Mouse (Mus musculus) adrenal gland, adult (tissue): ENCODE data around the gene Pctp.

Source experiments
- DNase-seq, 2 experiments: peaks; one replicate each; pipeline ENCODE4 v3.0.0; 2022 to 2023; ENCODE audit warnings: low spot score in 1 of 2; ENCODE audit not compliant: inconsistent age in 2 of 2

Gene Pctp

GRCm38 (mm10) chr11:89978353-89978831 lies 24.3 kb downstream of the Pctp start:
- peak; percentile 34 to 69 for DNase-seq

- DNase-seq, result no peak
Observed at GRCm38 (mm10) chr11:89977746-89978352, 24.8 kb downstream of the Pctp start.

GRCm38 (mm10) chr11:89976361-89976760 lies 26.3 kb downstream of the Pctp start:
- no peak for DNase-seq

- DNase-seq, result no peak
Observed at GRCm38 (mm10) chr11:89971296-89971695, 31.4 kb downstream of the Pctp start.

GRCm38 (mm10) chr11:89970726-89971125 lies 32.0 kb downstream of the Pctp start:
- no peak for DNase-seq

- DNase-seq, result no peak
Observed at GRCm38 (mm10) chr11:89969131-89969530, 33.6 kb downstream of the Pctp start.

GRCm38 (mm10) chr11:89950691-89951270 lies 51.9 kb downstream of the Pctp start:
- DNase-seq, result no peak

- no peak for DNase-seq
Observed at GRCm38 (mm10) chr11:89947806-89948205, 54.9 kb downstream of the Pctp start.

- no peak for DNase-seq
Observed at GRCm38 (mm10) chr11:89945159-89945558, 57.5 kb downstream of the Pctp start.

GRCm38 (mm10) chr11:89937241-89937640 lies 65.5 kb downstream of the Pctp start:
- no peak for DNase-seq
